Mouse (Mus musculus): ENCODE measurements at regions not wholly inside any gene's neighbourhood (a gene's known extent, or its start where the extent isn't known, plus 50 kb on each side); places are given as distances from the start of the nearest gene placed in this dataset.

- TF ChIP-seq CTCF (IDR thresholded peaks at IDR 0.05; ENCODE audit: borderline replicate concordance, insufficient read depth, low read depth, low read length) (no peak), POLR2A (IDR thresholded peaks at IDR 0.05; ENCODE audit: borderline replicate concordance, insufficient read depth, low read length) (no peak)
Measured at GRCm38 (mm10) chr8:34521316-34521715, 409.8 kb upstream of the Gm10131 start.
